Mouse (Mus musculus) adrenal gland, postnatal 14 days (tissue): ENCODE measurements around the gene Eif3d. TPM values are rescaled to one million over a fixed set of nuclear protein-coding genes. Genes with fewer than 3 reads are reported as not detected.

Source experiments
- DNase-seq: peaks from one replicate; pipeline ENCODE4 v3.0.0; 2021; ENCODE audit warnings: mixed read lengths
- total RNA-seq: library from RNA; stranded (reverse); gene quantifications from 2 replicates; pipeline ENCODE4 v1.2.3, GENCODE M21; 2021

Eif3d gene
- total RNA-seq, 1 experiment from 2014 or later = 152 TPM

GRCm38 (mm10) chr15:77920511-77921462 lies 49.8 kb downstream of the Eif3d start:
- DNase-seq = peak; percentile 61

DNA sequence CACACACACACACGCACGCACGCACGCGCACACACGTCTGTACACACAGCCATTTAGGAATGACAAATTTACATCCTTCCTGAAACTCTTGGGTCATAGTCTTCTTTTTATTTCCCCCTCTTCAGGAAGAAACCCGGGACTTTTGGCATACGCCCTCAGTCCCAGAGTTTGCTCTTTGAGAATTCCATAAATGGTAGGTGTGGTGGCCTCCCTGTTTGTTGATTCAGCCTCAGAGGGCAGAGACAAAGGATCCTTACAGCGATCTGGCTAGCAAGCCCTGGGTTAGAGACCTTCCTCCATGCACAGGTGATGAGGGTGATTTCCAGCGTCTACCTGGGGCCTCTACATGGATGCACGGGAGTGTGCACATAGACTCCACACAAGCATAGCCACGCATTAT lies 51.2 kb downstream of the Eif3d start:
- DNase-seq = no peak

GRCm38 (mm10) chr15:77916851-77917544 lies 53.6 kb downstream of the Eif3d start:
- DNase-seq = peak; percentile 96

DNA sequence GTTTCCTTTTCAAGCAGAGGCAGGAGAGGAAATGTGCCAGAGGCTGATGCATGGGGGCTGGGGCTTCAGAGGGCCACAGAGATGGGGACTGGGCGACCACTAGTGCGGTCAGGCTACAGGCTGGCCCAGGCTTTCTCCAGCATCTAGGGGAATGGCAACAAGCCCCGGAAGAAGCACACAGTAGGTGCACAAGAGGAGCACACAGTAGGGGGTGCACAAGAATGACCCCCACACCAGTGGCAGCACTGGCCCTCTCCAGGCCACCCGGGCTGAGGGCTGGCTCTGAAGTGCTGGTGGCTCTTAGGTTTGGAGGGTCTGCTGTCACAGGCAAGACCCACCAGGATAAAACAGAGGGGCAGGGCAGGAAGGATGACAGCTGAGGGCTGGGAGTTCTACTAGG lies 55.3 kb downstream of the Eif3d start:
- DNase-seq = no peak

DNA sequence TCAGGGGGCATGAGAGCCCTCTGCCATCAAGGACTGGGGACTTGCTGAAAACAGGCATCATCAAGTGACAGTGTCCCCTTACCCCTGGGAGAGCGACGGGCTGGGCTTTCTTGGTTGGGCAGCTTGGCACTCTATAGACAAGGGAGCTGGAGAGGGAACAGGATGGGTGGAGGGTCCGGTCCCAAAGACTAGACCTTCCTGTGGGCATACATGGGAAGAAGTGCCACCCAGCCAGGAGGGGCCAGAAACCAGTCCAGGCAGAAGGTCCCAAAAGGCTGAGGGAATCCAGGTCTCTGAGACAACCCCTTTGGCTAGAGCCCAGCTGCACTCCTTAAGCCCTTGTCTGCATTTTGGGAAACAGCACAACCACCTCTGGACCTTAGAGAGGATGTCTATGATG lies 56.1 kb downstream of the Eif3d start:
- DNase-seq = no peak

DNA sequence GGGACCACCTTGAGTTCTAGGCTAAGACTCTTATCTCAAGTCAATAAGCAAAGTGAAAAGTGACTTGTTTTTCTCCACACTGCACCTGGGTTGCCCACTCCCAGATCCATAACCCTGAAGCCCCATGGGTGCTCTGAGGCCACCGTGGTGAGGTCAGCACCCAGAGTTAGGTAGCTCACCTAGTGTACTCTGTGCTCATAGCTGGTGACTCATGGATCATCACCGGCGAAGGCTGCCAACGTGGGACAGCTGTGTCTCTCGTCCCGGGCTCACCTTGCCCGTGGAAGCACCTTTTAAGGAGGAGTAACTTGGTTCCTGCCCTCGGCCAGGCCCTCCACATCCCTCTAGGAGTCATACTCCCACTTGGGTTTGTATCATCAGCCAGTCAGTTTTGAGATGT lies 57.6 kb downstream of the Eif3d start:
- no peak for DNase-seq

DNA sequence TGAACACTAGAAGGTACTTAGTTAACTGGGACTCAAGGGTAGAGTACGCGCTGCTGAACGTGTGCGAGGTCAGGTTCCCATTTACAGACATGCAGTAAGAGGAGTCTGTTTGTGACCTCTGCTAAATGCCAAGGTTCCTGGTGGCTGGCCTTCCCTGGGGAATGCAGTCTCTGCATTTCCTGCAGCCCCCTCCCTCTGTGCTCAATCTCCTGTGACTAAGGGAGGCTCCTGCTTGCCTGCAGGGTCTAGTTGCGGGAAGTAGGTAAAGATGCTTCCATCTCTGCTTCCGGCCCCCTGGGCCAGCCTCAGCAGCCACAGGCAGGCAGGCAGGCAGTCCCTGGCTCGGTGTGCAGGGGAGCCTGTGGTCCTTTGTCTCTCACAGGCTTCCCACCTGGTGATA lies 58.0 kb downstream of the Eif3d start:
- DNase-seq = peak; percentile 71

DNA sequence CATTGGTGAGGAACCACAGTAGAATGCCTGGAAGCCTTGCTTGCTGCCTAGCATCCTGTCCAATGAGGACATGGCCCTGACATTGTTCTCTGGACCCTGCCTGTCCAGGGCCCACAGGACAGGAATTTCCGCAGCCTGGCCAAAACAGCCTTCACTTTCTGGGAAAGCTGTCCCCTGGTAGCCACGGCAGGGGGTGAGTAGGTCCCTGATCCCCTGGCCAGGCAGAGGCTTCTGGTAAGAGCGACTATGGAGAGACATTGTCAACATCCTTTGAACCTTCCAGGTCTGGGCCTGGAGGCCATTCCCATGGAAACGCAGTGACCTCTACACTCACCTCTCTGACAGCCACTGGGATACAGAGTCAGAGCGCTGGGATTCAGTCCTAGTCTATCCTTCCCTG lies 58.6 kb downstream of the Eif3d start:
- peak; percentile 58 for DNase-seq

- peak; percentile 45 for DNase-seq
Observed at GRCm38 (mm10) chr15:77911065-77911464, 59.5 kb downstream of the Eif3d start.

Other genes with a start within 250 kb of the Eif3d start
- 0.33 and 0.71 TPM in 2 replicates for gene Apol9b, start 241.8 kb downstream of the Eif3d start, total RNA-seq
- 0.30 and 1.7 TPM in 2 replicates for gene Apol8, start 213.8 kb downstream of the Eif3d start, total RNA-seq
- gene Myh9, start 128.6 kb downstream of the Eif3d start, total RNA-seq = 280 and 301 TPM in 2 replicates
- 430 and 443 TPM in 2 replicates for gene Txn2, start 41.8 kb downstream of the Eif3d start, total RNA-seq
- gene Foxred2, start 14.1 kb downstream of the Eif3d start, total RNA-seq = 3.3 and 4.4 TPM in 2 replicates
- gene Cacng2, start 149.2 kb upstream of the Eif3d start, total RNA-seq = 0.26 and 0.60 TPM in 2 replicates
- 17.2 and 18.4 TPM in 2 replicates for gene Ift27, start 203.3 kb upstream of the Eif3d start, total RNA-seq
- 0.94 TPM in 1 of 2 replicates, not detected in the other for gene Pvalb, start 235.6 kb upstream of the Eif3d start, total RNA-seq